In the genomic region with DNA sequence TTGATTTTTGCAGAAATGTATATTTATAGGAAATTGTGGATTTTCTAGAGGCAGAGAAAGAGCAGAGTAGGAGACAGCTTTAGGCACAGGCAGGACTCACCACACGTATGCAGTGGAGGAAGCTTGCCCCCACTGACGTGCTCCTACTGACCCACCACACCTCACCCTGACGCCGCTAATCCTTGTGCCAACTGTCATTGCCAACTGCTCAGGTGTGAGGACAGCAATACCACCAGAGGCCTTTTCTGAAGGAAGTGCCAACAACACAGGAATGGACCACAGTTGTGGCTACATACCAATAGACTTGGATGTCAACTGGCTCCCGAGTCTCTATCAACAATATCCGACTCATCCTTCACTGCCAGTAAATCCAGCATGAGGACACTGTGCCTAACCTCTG, we compare ENCODE assay signal across 17 mouse cellular contexts.
"Had no signal": no experiment of that assay in that cellular context is flagged by ENCODE, and none has a peak within 500 bp of the region (broad histone marks: within the 10 kb centered on the region; RNA-seq: fewer than 3 reads in every experiment).

No protein-coding gene starts in this region.

- ATAC-seq: midbrain, embryonic 13.5 days; midbrain, embryonic 16.5 days had no signal

- H3K27ac ChIP-seq: liver, embryonic 13.5 days; midbrain, embryonic 10.5 days; midbrain, embryonic 13.5 days; neural tube, embryonic 13.5 days; stomach, embryonic 15.5 days had no signal

- DNase-seq: kidney, adult 9 months; kidney, postnatal 14 days; kidney, postnatal 4 days; liver, embryonic 13.5 days; lung, adult 2 months; lung, postnatal 14 days; lung, postnatal 4 days; retina, postnatal 1 day; right cerebral cortex, postnatal 25 days; spleen, adult 18-20 months; thymus, postnatal 25 days had no signal

- H3K36me3 ChIP-seq: liver, embryonic 13.5 days; midbrain, embryonic 10.5 days; midbrain, embryonic 13.5 days; neural tube, embryonic 13.5 days; stomach, embryonic 15.5 days had no signal

- H3K4me1 ChIP-seq: liver, embryonic 13.5 days; midbrain, embryonic 10.5 days; midbrain, embryonic 13.5 days; neural tube, embryonic 13.5 days had no signal

- H3K9ac ChIP-seq: liver, embryonic 13.5 days; midbrain, embryonic 13.5 days; neural tube, embryonic 13.5 days; stomach, embryonic 15.5 days had no signal

- H3K27me3 ChIP-seq: liver, embryonic 13.5 days; midbrain, embryonic 13.5 days; neural tube, embryonic 13.5 days; stomach, embryonic 15.5 days had no signal

- H3K9me3 ChIP-seq: liver, embryonic 13.5 days; midbrain, embryonic 10.5 days; midbrain, embryonic 13.5 days; neural tube, embryonic 13.5 days; stomach, embryonic 15.5 days had no signal

- H3K4me2 ChIP-seq: liver, embryonic 13.5 days; midbrain, embryonic 13.5 days; neural tube, embryonic 13.5 days; stomach, embryonic 15.5 days had no signal

- H3K4me3 ChIP-seq: liver, embryonic 13.5 days; midbrain, embryonic 10.5 days; midbrain, embryonic 13.5 days; myocyte; neural tube, embryonic 13.5 days; stomach, embryonic 15.5 days had no signal
